Mouse (Mus musculus): ENCODE results near the gene Pik3r2.

GRCm38 (mm10) chr8:70763354-70763753 is 13.2 kb downstream of the Pik3r2 start:
- TF ChIP-seq GATA1 (IDR thresholded peaks at IDR 0.05; ENCODE audit: borderline replicate concordance, low read length): no peak
- TF ChIP-seq FLI1 (IDR thresholded peaks at IDR 0.05; ENCODE audit: low read length): no peak
